Mouse (Mus musculus): ENCODE measurements around the gene Gm20388. TPM values are rescaled to one million over a fixed set of nuclear protein-coding genes. Genes with fewer than 3 reads are reported as not detected.

Gm20388 gene
- polyA plus RNA-seq, 1 experiment = 10.6 TPM

DNA sequence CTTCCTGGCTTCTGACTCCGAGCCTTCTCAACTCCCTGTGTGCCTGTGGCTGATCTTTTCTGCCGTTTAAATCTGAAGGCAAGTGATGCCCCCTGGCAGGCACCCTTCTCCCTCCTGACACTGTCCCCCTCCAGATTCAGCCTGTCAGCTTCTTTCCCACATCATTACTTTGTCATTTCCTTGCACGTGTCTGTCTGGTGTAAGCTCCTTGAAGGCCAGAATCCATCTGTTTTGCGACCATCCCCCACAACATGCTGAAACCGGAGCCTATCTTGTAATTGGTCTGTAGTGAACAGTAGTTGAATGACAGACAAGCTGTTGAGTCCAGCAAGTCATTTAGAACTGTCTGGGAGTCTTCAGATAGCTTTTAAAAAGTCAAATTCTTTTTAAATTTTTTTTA lies 134.8 kb downstream of the Gm20388 start:
- H3K27ac ChIP-seq (ENCODE audit: control insufficient read depth, insufficient read depth, low read depth, low read length, poor library complexity) = peak overlapping the region; percentile 77
- no peak for TF ChIP-seq POLR2A (IDR thresholded peaks at IDR 0.05; ENCODE audit: borderline replicate concordance, control insufficient read depth, low read depth, low read length)
- no peak for TF ChIP-seq CTCF (IDR thresholded peaks at IDR 0.05; ENCODE audit: control insufficient read depth, insufficient read depth, low read length)
- no peak overlapping the region for H3K4me3 ChIP-seq (replicated peaks; ENCODE audit: control insufficient read depth, low read depth, low read length)
- peaks cover 9% of the 10 kb centered on the region for H3K4me1 ChIP-seq (ENCODE audit: control insufficient read depth, insufficient read depth, low read length)
- 53% methylated on average over 5 of the region's 5 CpGs for WGBS

DNA sequence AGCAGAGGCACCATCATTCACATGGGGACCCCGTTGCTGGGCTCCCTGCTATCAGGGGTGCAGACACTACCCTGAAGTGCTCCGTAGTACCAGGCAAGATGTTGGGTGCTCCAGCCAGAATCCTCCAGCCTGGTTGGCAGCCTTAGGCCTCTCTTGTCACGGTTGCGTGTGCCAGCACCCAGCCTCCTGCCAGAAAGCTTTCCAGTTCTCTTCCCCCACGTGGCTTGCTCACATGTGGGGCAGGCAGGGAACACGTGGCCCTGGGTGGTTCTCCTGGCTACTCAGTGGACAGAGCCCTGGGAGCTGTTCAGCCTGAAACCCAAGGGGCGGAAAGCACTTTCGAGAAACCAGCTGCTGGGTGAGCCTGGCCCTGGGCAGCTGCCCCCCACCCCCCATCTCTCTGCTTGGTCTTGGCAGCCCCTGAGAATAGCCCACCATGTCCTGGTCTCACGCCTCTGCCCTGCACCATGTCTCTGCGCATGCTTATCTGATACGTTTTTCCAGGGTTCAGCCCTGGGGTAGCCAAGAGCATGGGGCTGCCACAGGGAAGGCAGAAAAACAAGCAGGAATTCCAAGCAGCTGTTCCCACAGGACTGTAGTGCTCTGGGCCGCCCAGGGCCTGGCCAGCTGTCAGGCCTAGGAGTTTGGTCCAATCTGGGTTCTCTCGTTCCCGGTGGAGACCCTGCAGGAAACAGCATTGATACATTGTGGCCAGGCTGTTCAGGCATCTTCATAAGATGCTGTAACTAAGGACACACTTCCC lies 135.8 kb downstream of the Gm20388 start:
- peaks cover 7% of the 10 kb centered on the region for H3K4me1 ChIP-seq (ENCODE audit: control insufficient read depth, insufficient read depth, low read length)
- H3K27ac ChIP-seq (ENCODE audit: control insufficient read depth, insufficient read depth, low read depth, low read length, poor library complexity) = peak overlapping the region; percentile 25
- no peak overlapping the region for H3K4me3 ChIP-seq (replicated peaks; ENCODE audit: control insufficient read depth, low read depth, low read length)
- TF ChIP-seq POLR2A (IDR thresholded peaks at IDR 0.05; ENCODE audit: borderline replicate concordance, control insufficient read depth, low read depth, low read length) = no peak
- no peak for TF ChIP-seq CTCF (IDR thresholded peaks at IDR 0.05; ENCODE audit: control insufficient read depth, insufficient read depth, low read length)
- WGBS = 81% methylated on average over 14 of the region's 14 CpGs

GRCm38 (mm10) chr8:120049949-120050348 lies 139.3 kb downstream of the Gm20388 start:
- peak overlapping the region; percentile 23 for H3K4me3 ChIP-seq (replicated peaks; ENCODE audit: control insufficient read depth, low read depth, low read length)
- WGBS = 2% methylated on average over 13 of the region's 13 CpGs
- TF ChIP-seq CTCF (IDR thresholded peaks at IDR 0.05; ENCODE audit: control insufficient read depth, insufficient read depth, low read length) (no peak), POLR2A (IDR thresholded peaks at IDR 0.05; ENCODE audit: borderline replicate concordance, control insufficient read depth, low read depth, low read length) (no peak)
- H3K4me1 ChIP-seq (ENCODE audit: control insufficient read depth, insufficient read depth, low read length) = peaks cover 7% of the 10 kb centered on the region
- peak overlapping the region; percentile 93 for H3K27ac ChIP-seq (ENCODE audit: control insufficient read depth, insufficient read depth, low read depth, low read length, poor library complexity)

DNA sequence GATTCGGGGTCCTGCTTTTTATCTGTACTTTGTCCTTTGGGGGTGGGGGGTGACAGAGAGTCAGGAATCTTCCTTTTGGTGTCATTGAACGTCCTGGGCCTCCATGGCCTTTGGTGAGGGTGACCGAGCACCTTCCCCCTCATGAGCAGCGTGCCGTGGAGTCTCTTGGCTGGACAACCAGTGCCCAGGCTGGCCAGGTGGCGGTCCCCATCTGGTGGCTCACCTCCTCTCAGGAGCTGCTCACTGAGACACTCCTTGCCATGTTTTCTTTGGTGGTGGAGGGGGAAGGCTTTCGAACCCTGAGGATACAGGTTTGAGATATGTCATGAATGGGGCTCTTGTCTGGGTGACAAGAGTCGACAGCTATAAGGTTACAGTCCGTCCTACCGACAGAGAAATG lies 139.7 kb downstream of the Gm20388 start:
- TF ChIP-seq CTCF (IDR thresholded peaks at IDR 0.05; ENCODE audit: control insufficient read depth, insufficient read depth, low read length) = no peak
- peak; percentile 28; the same call in 1 of the 2 replicates for TF ChIP-seq POLR2A (IDR thresholded peaks at IDR 0.05; ENCODE audit: borderline replicate concordance, control insufficient read depth, low read depth, low read length)
- Histone ChIP-seq H3K4me1 (ENCODE audit: control insufficient read depth, insufficient read depth, low read length) (peaks cover 6% of the 10 kb centered on the region), H3K27ac (ENCODE audit: control insufficient read depth, insufficient read depth, low read depth, low read length, poor library complexity) (peak overlapping the region; percentile 93), H3K4me3 (replicated peaks; ENCODE audit: control insufficient read depth, low read depth, low read length) (peak overlapping the region; percentile 23)
- 25% methylated on average over 10 of the region's 10 CpGs for WGBS

GRCm38 (mm10) chr8:120051006-120051405 lies 140.4 kb downstream of the Gm20388 start:
- peak overlapping the region; percentile 93 for H3K27ac ChIP-seq (ENCODE audit: control insufficient read depth, insufficient read depth, low read depth, low read length, poor library complexity)
- no peak overlapping the region for H3K4me3 ChIP-seq (replicated peaks; ENCODE audit: control insufficient read depth, low read depth, low read length)
- TF ChIP-seq POLR2A (IDR thresholded peaks at IDR 0.05; ENCODE audit: borderline replicate concordance, control insufficient read depth, low read depth, low read length) (no peak), CTCF (IDR thresholded peaks at IDR 0.05; ENCODE audit: control insufficient read depth, insufficient read depth, low read length) (no peak)
- peaks cover 6% of the 10 kb centered on the region for H3K4me1 ChIP-seq (ENCODE audit: control insufficient read depth, insufficient read depth, low read length)
- WGBS = 7% methylated on average over 4 of the region's 4 CpGs

DNA sequence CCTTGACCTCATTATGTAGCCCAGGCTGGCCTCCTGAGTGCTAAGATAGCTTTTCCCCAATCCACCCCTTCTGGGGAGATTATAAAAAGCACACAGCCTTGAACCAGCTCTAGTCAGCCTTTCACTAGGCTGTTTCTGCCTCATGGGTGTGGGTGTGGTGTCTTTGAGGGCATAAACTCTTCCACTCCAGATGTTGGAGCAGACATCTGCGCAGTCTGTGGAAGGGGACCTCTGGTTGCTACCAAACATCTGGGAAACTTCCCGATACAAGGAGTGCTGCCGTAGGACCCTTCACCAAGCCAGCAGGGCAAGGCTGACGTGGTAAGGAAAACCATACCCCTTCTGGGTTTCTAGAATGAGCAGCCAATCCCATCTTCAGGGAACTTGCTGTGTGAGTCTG lies 141.3 kb downstream of the Gm20388 start:
- peaks cover 6% of the 10 kb centered on the region for H3K4me1 ChIP-seq (ENCODE audit: control insufficient read depth, insufficient read depth, low read length)
- no peak for TF ChIP-seq POLR2A (IDR thresholded peaks at IDR 0.05; ENCODE audit: borderline replicate concordance, control insufficient read depth, low read depth, low read length)
- no peak for TF ChIP-seq CTCF (IDR thresholded peaks at IDR 0.05; ENCODE audit: control insufficient read depth, insufficient read depth, low read length)
- H3K4me3 ChIP-seq (replicated peaks; ENCODE audit: control insufficient read depth, low read depth, low read length) = no peak overlapping the region
- 85% methylated on average over 4 of the region's 4 CpGs for WGBS
- H3K27ac ChIP-seq (ENCODE audit: control insufficient read depth, insufficient read depth, low read depth, low read length, poor library complexity) = no peak overlapping the region

DNA sequence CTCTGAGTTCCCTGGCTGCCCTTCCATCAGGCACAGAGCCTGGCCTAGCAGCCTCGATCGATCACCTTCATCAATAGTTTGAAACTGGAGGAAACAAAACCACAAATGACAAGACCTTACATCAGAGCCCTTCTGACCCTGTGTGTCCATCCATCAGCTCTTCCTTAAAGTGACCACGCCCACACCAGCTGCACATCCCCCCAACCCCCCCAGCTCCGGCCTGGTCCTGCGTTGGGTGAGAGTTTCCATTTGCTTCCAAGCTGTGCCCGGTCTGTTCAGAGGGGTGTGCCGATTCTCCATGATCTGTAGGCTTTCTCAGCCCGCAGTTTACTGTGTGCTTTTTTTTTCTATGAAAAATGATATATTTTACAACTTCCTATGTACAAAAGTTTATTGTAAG lies 141.7 kb downstream of the Gm20388 start:
- no peak overlapping the region for H3K27ac ChIP-seq (ENCODE audit: control insufficient read depth, insufficient read depth, low read depth, low read length, poor library complexity)
- no peak for TF ChIP-seq POLR2A (IDR thresholded peaks at IDR 0.05; ENCODE audit: borderline replicate concordance, control insufficient read depth, low read depth, low read length)
- WGBS = 78% methylated on average over 8 of the region's 8 CpGs
- no peak overlapping the region for H3K4me3 ChIP-seq (replicated peaks; ENCODE audit: control insufficient read depth, low read depth, low read length)
- peaks cover 6% of the 10 kb centered on the region for H3K4me1 ChIP-seq (ENCODE audit: control insufficient read depth, insufficient read depth, low read length)

GRCm38 (mm10) chr8:120054833-120055232 lies 144.2 kb downstream of the Gm20388 start:
- WGBS = 76% methylated on average over 3 of the region's 3 CpGs
- no peak overlapping the region for H3K27ac ChIP-seq (ENCODE audit: control insufficient read depth, insufficient read depth, low read depth, low read length, poor library complexity)

More at GRCm38 (mm10) chr8:120054833-120055232, 144.2 kb downstream of the Gm20388 start:
- no peaks in the 10 kb centered on the region; the same call in 1 of the 2 replicates for H3K4me1 ChIP-seq (ENCODE audit: control insufficient read depth, insufficient read depth, low read length)
- no peak overlapping the region for H3K4me3 ChIP-seq (replicated peaks; ENCODE audit: control insufficient read depth, low read depth, low read length)
- TF ChIP-seq CTCF (IDR thresholded peaks at IDR 0.05; ENCODE audit: control insufficient read depth, insufficient read depth, low read length) (no peak), POLR2A (IDR thresholded peaks at IDR 0.05; ENCODE audit: borderline replicate concordance, control insufficient read depth, low read depth, low read length) (no peak)

Data from bone marrow, adult 2 months (tissue).